Mouse (Mus musculus): ENCODE results near the gene Zfp971. TPM values are rescaled to one million over a fixed set of nuclear protein-coding genes. Genes with fewer than 3 reads are reported as not detected.
"Not testable (repeated sequence)": the region's sequence is repeated elsewhere in the genome, so short reads cannot be mapped to it uniquely, and the experiment has no call there.

The Zfp971 gene
- polyA plus RNA-seq (2014; fragmentation: Nextera tagmentation; extraction: Ambion mirVana), result 9.0 and 9.4 TPM in 2 replicates

- not testable (repeated sequence) for H3K27me3 ChIP-seq (ENCODE audit: control insufficient read depth, insufficient read depth, low read length); ATAC-seq (ENCODE audit: low FRiP score, low TSS enrichment); H3K36me3 ChIP-seq (ENCODE audit: control insufficient read depth, insufficient read depth, low read length); H3K27ac ChIP-seq (replicated peaks; ENCODE audit: low read depth, low read length); H3K4me1 ChIP-seq (ENCODE audit: control insufficient read depth, insufficient read depth, low read length); H3K9me3 ChIP-seq (ENCODE audit: control insufficient read depth, low read length)
- peak; percentile 37 for DNase-seq
- peak within 1 kb of the TSS; percentile 49 for H3K4me3 ChIP-seq (replicated peaks; ENCODE audit: low read depth, low read length)
- H3K9ac ChIP-seq (replicated peaks; ENCODE audit: low read length), result peak within 1 kb of the TSS; percentile 45
- WGBS, result 2% methylated on average over 14 of the region's 15 CpGs
- H3K4me2 ChIP-seq (ENCODE audit: low read length), result peak within 1 kb of the TSS; percentile 55
Observed at GRCm38 (mm10) chr2:178023011-178023611, at the start of gene Zfp971. Gene Zfp971 (plus strand): TSS chr2:178023284.

GRCm38 (mm10) chr2:177974814-177975213 is 48.3 kb upstream of the Zfp971 start:
- DNase-seq; H3K27ac ChIP-seq (replicated peaks; ENCODE audit: low read depth, low read length); H3K4me2 ChIP-seq (ENCODE audit: low read length); H3K36me3 ChIP-seq (ENCODE audit: control insufficient read depth, insufficient read depth, low read length); H3K9me3 ChIP-seq (ENCODE audit: control insufficient read depth, low read length); H3K9ac ChIP-seq (replicated peaks; ENCODE audit: low read length); H3K4me3 ChIP-seq (replicated peaks; ENCODE audit: low read depth, low read length); H3K27me3 ChIP-seq (ENCODE audit: control insufficient read depth, insufficient read depth, low read length); ATAC-seq (ENCODE audit: low FRiP score, low TSS enrichment); H3K4me1 ChIP-seq (ENCODE audit: control insufficient read depth, insufficient read depth, low read length): not testable (repeated sequence)
- 80% methylated on average over 6 of the region's 7 CpGs for WGBS

GRCm38 (mm10) chr2:178019486-178019885 is 3.6 kb upstream of the Zfp971 start:
- H3K4me3 ChIP-seq (replicated peaks; ENCODE audit: low read depth, low read length); H3K27me3 ChIP-seq (ENCODE audit: control insufficient read depth, insufficient read depth, low read length); DNase-seq; H3K9me3 ChIP-seq (ENCODE audit: control insufficient read depth, low read length); H3K27ac ChIP-seq (replicated peaks; ENCODE audit: low read depth, low read length); H3K9ac ChIP-seq (replicated peaks; ENCODE audit: low read length); H3K4me1 ChIP-seq (ENCODE audit: control insufficient read depth, insufficient read depth, low read length); ATAC-seq (ENCODE audit: low FRiP score, low TSS enrichment); H3K4me2 ChIP-seq (ENCODE audit: low read length); H3K36me3 ChIP-seq (ENCODE audit: control insufficient read depth, insufficient read depth, low read length): not testable (repeated sequence)
- 77% methylated on average over 3 of the region's 3 CpGs for WGBS

- not testable (repeated sequence) for DNase-seq; H3K36me3 ChIP-seq (ENCODE audit: control insufficient read depth, insufficient read depth, low read length); H3K4me2 ChIP-seq (ENCODE audit: low read length); H3K9me3 ChIP-seq (ENCODE audit: control insufficient read depth, low read length); H3K27me3 ChIP-seq (ENCODE audit: control insufficient read depth, insufficient read depth, low read length); H3K9ac ChIP-seq (replicated peaks; ENCODE audit: low read length); H3K4me3 ChIP-seq (replicated peaks; ENCODE audit: low read depth, low read length); ATAC-seq (ENCODE audit: low FRiP score, low TSS enrichment); H3K27ac ChIP-seq (replicated peaks; ENCODE audit: low read depth, low read length); H3K4me1 ChIP-seq (ENCODE audit: control insufficient read depth, insufficient read depth, low read length)
- 91% methylated on average over 8 of the region's 8 CpGs for WGBS
Observed at GRCm38 (mm10) chr2:178020773-178021172, 2.3 kb upstream of the Zfp971 start.

- H3K27me3 ChIP-seq (ENCODE audit: control insufficient read depth, insufficient read depth, low read length); H3K4me1 ChIP-seq (ENCODE audit: control insufficient read depth, insufficient read depth, low read length); ATAC-seq (ENCODE audit: low FRiP score, low TSS enrichment); H3K36me3 ChIP-seq (ENCODE audit: control insufficient read depth, insufficient read depth, low read length); H3K9me3 ChIP-seq (ENCODE audit: control insufficient read depth, low read length); H3K27ac ChIP-seq (replicated peaks; ENCODE audit: low read depth, low read length): not testable (repeated sequence)
- 24% methylated on average over 2 of the region's 2 CpGs for WGBS
- Histone ChIP-seq H3K9ac (replicated peaks; ENCODE audit: low read length) (peak overlapping the region; percentile 45; the same call in 1 of the 2 replicates), H3K4me3 (replicated peaks; ENCODE audit: low read depth, low read length) (peak overlapping the region; percentile 49), H3K4me2 (ENCODE audit: low read length) (peak overlapping the region; percentile 55)
- peak; percentile 1 for DNase-seq
Observed at GRCm38 (mm10) chr2:178023861-178024260, 777 bp downstream of the Zfp971 start.

GRCm38 (mm10) chr2:178027601-178028000 is 4.5 kb downstream of the Zfp971 start:
- not testable (repeated sequence) for DNase-seq; H3K9ac ChIP-seq (replicated peaks; ENCODE audit: low read length); H3K4me2 ChIP-seq (ENCODE audit: low read length); ATAC-seq (ENCODE audit: low FRiP score, low TSS enrichment); H3K9me3 ChIP-seq (ENCODE audit: control insufficient read depth, low read length); H3K4me3 ChIP-seq (replicated peaks; ENCODE audit: low read depth, low read length); H3K27me3 ChIP-seq (ENCODE audit: control insufficient read depth, insufficient read depth, low read length); H3K36me3 ChIP-seq (ENCODE audit: control insufficient read depth, insufficient read depth, low read length); H3K27ac ChIP-seq (replicated peaks; ENCODE audit: low read depth, low read length); H3K4me1 ChIP-seq (ENCODE audit: control insufficient read depth, insufficient read depth, low read length)
- 96% methylated on average over 2 of the region's 3 CpGs for WGBS

- no peak overlapping the region for H3K9ac ChIP-seq (replicated peaks; ENCODE audit: low read length)
- peak; percentile 65 for DNase-seq
Observed at GRCm38 (mm10) chr2:178058195-178058594, 35.1 kb downstream of the Zfp971 start.

GRCm38 (mm10) chr2:178078166-178078717 is 55.2 kb downstream of the Zfp971 start, which contains the start of gene Zfp931:
Gene Zfp931 (minus strand): TSS chr2:178078476.
- not testable (repeated sequence) for H3K4me1 ChIP-seq (ENCODE audit: control insufficient read depth, insufficient read depth, low read length); H3K36me3 ChIP-seq (ENCODE audit: control insufficient read depth, insufficient read depth, low read length); DNase-seq; H3K9ac ChIP-seq (replicated peaks; ENCODE audit: low read length); H3K27me3 ChIP-seq (ENCODE audit: control insufficient read depth, insufficient read depth, low read length); H3K9me3 ChIP-seq (ENCODE audit: control insufficient read depth, low read length); ATAC-seq (ENCODE audit: low FRiP score, low TSS enrichment); H3K27ac ChIP-seq (replicated peaks; ENCODE audit: low read depth, low read length)
- no CpG with 5 or more reads among the region's 14 CpGs for WGBS
- Histone ChIP-seq H3K4me3 (replicated peaks; ENCODE audit: low read depth, low read length) (peak within 1 kb of the TSS; percentile 36), H3K4me2 (ENCODE audit: low read length) (peak within 1 kb of the TSS; percentile 48)

More at GRCm38 (mm10) chr2:178058195-178058594, 35.1 kb downstream of the Zfp971 start:
- Histone ChIP-seq H3K36me3 (ENCODE audit: control insufficient read depth, insufficient read depth, low read length) (no peaks in the 10 kb centered on the region), H3K27ac (replicated peaks; ENCODE audit: low read depth, low read length) (no peak overlapping the region), H3K4me2 (ENCODE audit: low read length) (no peak overlapping the region), H3K9me3 (ENCODE audit: control insufficient read depth, low read length) (no peaks in the 10 kb centered on the region), H3K4me1 (ENCODE audit: control insufficient read depth, insufficient read depth, low read length) (no peaks in the 10 kb centered on the region), H3K4me3 (replicated peaks; ENCODE audit: low read depth, low read length) (no peak overlapping the region), H3K27me3 (ENCODE audit: control insufficient read depth, insufficient read depth, low read length) (no peaks in the 10 kb centered on the region)
- 20% methylated on average over 1 of the region's 1 CpGs for WGBS
- ATAC-seq (ENCODE audit: low FRiP score, low TSS enrichment), result no peak

Data from midbrain, embryonic 14.5 days (tissue).